Mouse (Mus musculus): Measurements from ENCODE around the gene Fbxl21.

GRCm38 (mm10) chr13:56488012-56488411, 34.3 kb upstream of the Fbxl21 start:
- TF ChIP-seq CTCF (IDR thresholded peaks at IDR 0.05; ENCODE audit: insufficient read depth, low read length) (no peak), POLR2A (IDR thresholded peaks at IDR 0.05; ENCODE audit: borderline replicate concordance, extremely low read depth, low read depth, low read length) (no peak)

Measured in lung, adult 2 months (tissue).